Mouse (Mus musculus) stomach, embryonic 14.5 days (tissue): ENCODE measurements around the gene Nuak1. TPM values are rescaled to one million over a fixed set of nuclear protein-coding genes. Genes with fewer than 3 reads are reported as not detected.

ENCODE experiments used
- ATAC-seq: fragments of 200-750 bp; cut with Nextera tagmentation; 2 replicates; pipeline ENCODE4 v1.8.0; 2017; ENCODE audit warnings: low read depth, moderate TSS enrichment; ENCODE audit not compliant: insufficient number of reproducible peaks, insufficient read depth, low FRiP score
- H3K27ac ChIP-seq: fragments of 300-500 bp; sonication (generic); 2 replicates; pipeline ENCODE4 v1.5.1; 2014; ENCODE audit warnings: mild to moderate bottlenecking, low read length, moderate library complexity, mixed read lengths
- H3K27me3 ChIP-seq: fragments of 300-500 bp; sonication (generic); 2 replicates; pipeline ENCODE4 v1.6.1; 2014; ENCODE audit warnings: low read length, control low read depth, mixed read lengths; ENCODE audit not compliant: control insufficient read depth, insufficient read depth
- H3K36me3 ChIP-seq: fragments of 300-500 bp; sonication (generic); 2 replicates; pipeline ENCODE4 v1.6.1; 2014; ENCODE audit warnings: mild to moderate bottlenecking, control low read depth, low read length, moderate library complexity, mixed read lengths; ENCODE audit not compliant: control insufficient read depth, insufficient read depth
- H3K4me1 ChIP-seq: fragments of 300-500 bp; sonication (generic); 2 replicates; pipeline ENCODE4 v1.6.1; 2014; ENCODE audit warnings: low read length, control low read depth, mixed read lengths; ENCODE audit not compliant: control insufficient read depth, insufficient read depth
- H3K4me2 ChIP-seq: fragments of 300-500 bp; sonication (generic); replicated peaks from 2 replicates; pipeline ENCODE4 v1.6.1; 2014; ENCODE audit warnings: low read depth, low read length, control low read depth
- H3K4me3 ChIP-seq: fragments of 300-500 bp; sonication (generic); 2 replicates; pipeline ENCODE4 v1.5.1; 2014; ENCODE audit warnings: low read depth, low read length, control low read depth
- H3K9ac ChIP-seq: fragments of 300-500 bp; sonication (generic); replicated peaks from 2 replicates; pipeline ENCODE4 v1.6.1; 2014; ENCODE audit warnings: low read depth, mild to moderate bottlenecking, control low read depth, low read length, moderate library complexity, mixed read lengths
- H3K9me3 ChIP-seq: fragments of 300-500 bp; sonication (generic); 2 replicates; pipeline ENCODE4 v1.6.1; 2016; ENCODE audit warnings: low read depth, low read length, control low read depth; ENCODE audit not compliant: control insufficient read depth
- WGBS: fragments of 180-500 bp; shearing (Covaris S2); extraction: QIAGEN DNeasy Blood & Tissue Kit; methylation state at CpG from one replicate; pipeline ENCODE4 v1.1.7; 2014; 5-methylcytosine and 5-hydroxymethylcytosine counted together
- polyA plus RNA-seq: library from polyadenylated mRNA; unstranded; fragments of >200 nt; fragmentation: Nextera tagmentation; extraction: Ambion mirVana; gene quantifications from 2 replicates; pipeline ENCODE4 v1.2.1, GENCODE M21; 2014

Gene Nuak1
- polyA plus RNA-seq, 1 experiment from 2014 or later = 0.94 TPM

DNA sequence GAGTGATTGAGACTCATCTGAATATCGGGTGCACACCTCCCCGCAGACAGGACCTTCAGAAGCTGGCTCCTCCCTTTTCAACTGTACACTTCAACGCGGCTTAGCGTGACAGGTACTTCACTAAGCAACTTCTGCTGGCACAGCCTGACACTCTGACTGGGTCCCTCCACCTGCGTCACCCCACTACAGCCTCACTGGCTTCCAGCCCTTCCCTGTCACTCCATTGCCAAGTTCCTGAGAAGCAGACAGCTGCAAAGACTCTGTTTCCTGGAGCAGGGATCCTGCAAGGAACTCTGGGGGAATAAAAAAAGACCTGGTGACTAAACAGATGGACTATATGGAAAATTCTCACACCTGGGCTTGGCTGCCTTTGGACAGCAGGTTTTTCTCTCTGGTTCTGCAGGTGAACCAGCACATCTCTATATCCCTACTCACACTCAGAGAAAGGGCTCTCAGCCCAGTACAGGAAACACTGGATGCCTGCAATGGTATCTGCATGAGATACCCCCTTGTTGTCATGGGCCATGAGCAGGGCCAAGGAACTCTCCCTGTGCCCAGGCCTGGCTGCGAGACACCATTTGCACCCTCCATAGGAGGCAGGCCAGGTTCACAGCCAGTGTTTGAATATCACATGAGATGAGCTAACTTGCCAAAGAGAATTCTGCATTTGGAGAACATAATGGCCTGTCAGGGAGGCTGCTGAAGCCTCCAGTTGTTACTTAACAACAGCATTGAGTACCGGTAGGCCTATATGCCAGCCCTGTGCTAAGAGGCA lies 44.3 kb downstream of the Nuak1 start:
- ATAC-seq = no peak; the same call in 1 of the 2 replicates
- Histone ChIP-seq H3K4me3 (no peak overlapping the region), H3K9me3 (no peaks in the 10 kb centered on the region), H3K27ac (no peak overlapping the region), H3K4me2 (no peak overlapping the region), H3K9ac (no peak overlapping the region), H3K4me1 (peaks cover 11% of the 10 kb centered on the region; the same call in 1 of the 2 replicates), H3K27me3 (no peaks in the 10 kb centered on the region), H3K36me3 (no peaks in the 10 kb centered on the region)
- WGBS = 63% methylated on average over 8 of the region's 8 CpGs

DNA sequence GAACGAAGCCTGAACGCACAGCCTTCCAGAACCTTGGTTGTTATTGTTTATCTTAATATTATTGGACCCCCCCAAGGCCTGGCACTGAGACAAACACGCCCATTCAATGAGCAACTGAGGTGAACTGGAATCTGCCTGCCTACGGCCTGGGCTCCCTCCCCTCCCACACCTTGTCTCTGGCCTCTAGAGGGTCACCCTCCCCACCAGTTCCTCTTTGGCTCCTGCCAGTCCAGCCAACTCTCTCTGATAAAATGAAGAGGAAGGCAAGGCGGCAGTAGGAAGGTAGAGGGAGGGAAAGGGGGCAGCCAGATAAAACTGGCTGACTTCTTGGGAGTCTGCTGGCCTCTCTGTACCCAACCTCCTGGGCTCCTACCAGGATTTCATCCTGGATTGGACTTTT lies 45.1 kb downstream of the Nuak1 start:
- Histone ChIP-seq H3K4me3 (no peak overlapping the region), H3K4me2 (no peak overlapping the region), H3K9ac (no peak overlapping the region), H3K4me1 (peaks cover 11% of the 10 kb centered on the region; the same call in 1 of the 2 replicates), H3K27ac (no peak overlapping the region), H3K9me3 (no peaks in the 10 kb centered on the region), H3K27me3 (no peaks in the 10 kb centered on the region), H3K36me3 (no peaks in the 10 kb centered on the region)
- 82% methylated on average over 5 of the region's 5 CpGs for WGBS
- ATAC-seq = no peak

DNA sequence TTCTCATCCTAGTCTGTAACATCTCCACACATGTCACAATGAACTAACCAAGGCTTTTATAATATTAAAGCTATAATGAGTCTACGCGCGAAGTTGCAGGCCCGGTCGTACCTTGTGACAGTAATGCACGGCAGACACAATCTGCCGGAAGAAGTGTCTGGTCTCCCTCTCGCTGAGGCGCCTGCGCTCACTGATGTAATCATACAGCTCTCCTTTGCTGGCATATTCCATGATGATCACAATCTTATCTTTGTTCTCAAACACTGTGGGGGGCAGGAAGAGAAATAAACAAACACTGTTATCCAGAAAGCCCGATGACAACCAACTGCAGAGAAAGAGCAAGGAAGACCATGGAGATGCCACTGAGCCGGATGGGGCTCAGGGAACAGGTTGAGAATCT lies 46.5 kb downstream of the Nuak1 start:
- Histone ChIP-seq H3K4me3 (no peak overlapping the region), H3K9me3 (no peaks in the 10 kb centered on the region), H3K36me3 (no peaks in the 10 kb centered on the region), H3K27me3 (no peaks in the 10 kb centered on the region), H3K4me1 (peaks cover 11% of the 10 kb centered on the region; the same call in 1 of the 2 replicates), H3K27ac (no peak overlapping the region), H3K4me2 (no peak overlapping the region), H3K9ac (no peak overlapping the region)
- 58% methylated on average over 12 of the region's 12 CpGs for WGBS
- ATAC-seq = no peak

DNA sequence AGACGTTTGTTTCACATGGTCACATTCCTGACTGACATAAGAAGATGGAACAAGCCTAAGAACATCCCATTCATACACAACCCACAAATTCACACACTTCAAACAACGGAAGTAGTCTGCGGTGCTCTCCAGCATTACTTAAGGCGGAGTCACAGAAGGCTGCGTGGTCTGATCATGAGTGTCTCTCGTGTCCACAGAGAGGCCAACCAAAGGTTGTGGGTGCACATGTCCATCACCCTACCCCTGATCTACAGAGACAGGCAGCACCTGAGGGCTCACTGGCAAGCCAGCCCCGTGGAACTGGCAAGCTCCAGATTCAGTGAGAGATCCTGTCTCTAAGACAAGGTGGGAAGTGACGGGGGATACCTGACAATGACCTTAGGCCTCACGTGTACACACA lies 47.0 kb downstream of the Nuak1 start:
- Histone ChIP-seq H3K4me3 (no peak overlapping the region), H3K4me1 (peaks cover 15% of the 10 kb centered on the region; the same call in 1 of the 2 replicates), H3K36me3 (no peaks in the 10 kb centered on the region), H3K9me3 (no peaks in the 10 kb centered on the region), H3K27ac (no peak overlapping the region), H3K4me2 (no peak overlapping the region), H3K9ac (no peak overlapping the region), H3K27me3 (no peaks in the 10 kb centered on the region)
- no peak for ATAC-seq
- WGBS = 47% methylated on average over 9 of the region's 9 CpGs

DNA sequence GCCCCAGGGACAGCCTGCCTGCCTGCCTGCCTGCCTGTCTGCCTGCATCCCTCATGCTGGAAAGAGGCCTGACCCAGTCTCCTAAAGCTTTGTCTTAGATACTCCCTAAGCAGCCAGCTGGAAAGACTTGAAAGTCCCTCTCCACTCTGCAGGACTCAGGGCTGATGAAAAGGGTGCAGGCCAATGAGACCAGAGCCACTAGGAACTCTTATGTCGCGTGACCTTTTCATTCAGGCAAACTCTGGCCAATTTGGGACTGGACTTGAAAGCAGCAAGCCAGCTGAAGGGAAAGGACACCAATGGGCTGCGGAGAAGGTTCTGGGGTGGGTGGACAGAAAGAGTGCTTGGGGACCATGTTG lies 47.7 kb downstream of the Nuak1 start:
- Histone ChIP-seq H3K9me3 (no peaks in the 10 kb centered on the region), H3K9ac (no peak overlapping the region), H3K27me3 (no peaks in the 10 kb centered on the region), H3K4me2 (no peak overlapping the region), H3K36me3 (no peaks in the 10 kb centered on the region), H3K4me3 (no peak overlapping the region), H3K4me1 (peaks cover 19% of the 10 kb centered on the region; the same call in 1 of the 2 replicates), H3K27ac (0 out of 2 replicates have a peak overlapping the region, but pooled peaks have one; percentile 28)
- 85% methylated on average over 3 of the region's 3 CpGs for WGBS
- no peak for ATAC-seq

DNA sequence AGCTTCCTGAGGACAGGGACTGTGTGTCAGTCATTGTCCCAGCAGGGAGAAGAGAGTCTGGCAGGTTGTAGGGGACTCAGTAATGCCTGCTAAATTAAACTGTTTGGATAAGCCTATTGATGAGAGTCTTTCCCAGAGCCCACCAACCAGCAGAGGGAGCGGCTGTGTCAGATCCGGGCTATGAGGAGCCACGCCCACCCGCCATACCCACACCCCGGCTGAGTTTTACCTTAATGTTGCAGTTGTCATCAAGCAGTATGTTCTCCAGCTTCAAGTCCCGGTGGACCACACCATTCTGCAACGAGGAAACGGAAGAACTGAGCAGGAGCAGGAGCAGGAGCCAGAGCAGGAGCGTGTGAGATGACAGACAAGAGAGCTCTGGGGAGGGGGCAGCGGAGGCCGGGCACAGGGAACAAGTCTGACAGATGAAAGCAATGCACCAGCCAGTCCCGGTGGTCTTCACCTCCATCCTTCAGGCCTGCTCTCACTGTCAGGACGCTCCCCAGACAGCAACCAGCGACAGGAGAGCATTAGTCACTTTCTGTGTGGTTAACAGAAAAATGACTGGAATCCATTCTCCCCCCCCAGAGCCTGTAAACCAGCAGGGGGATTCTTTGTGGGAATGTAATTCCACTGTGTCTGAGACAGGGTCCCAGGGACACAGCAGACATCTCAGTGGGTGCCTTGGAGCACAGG lies 48.2 kb downstream of the Nuak1 start:
- Histone ChIP-seq H3K4me1 (peaks cover 15% of the 10 kb centered on the region; the same call in 1 of the 2 replicates), H3K4me3 (no peak overlapping the region), H3K4me2 (0 out of 2 replicates have a peak overlapping the region, but pooled peaks have one; percentile 0), H3K9me3 (no peaks in the 10 kb centered on the region), H3K9ac (no peak overlapping the region), H3K27ac (no peak overlapping the region), H3K27me3 (no peaks in the 10 kb centered on the region), H3K36me3 (no peaks in the 10 kb centered on the region)
- 14% methylated on average over 14 of the region's 14 CpGs for WGBS
- no peak for ATAC-seq

DNA sequence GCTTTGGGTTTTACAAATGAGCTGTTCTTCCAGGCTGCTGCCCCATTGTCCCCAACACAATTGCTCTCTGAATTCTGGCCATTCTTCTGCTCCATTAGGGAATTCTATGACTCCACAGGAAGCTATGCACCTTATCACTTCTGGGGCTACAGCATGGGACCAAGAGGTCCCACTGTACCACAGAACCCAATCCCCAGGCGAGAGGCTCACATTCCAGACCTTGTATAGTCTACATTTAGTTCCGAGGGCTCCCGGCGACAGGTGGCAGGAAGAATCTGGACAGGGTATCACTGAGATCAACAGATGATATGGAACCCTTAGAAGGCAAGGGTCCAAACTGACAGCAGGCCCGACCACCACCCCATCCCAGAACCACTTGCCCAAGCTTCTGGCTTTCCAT lies 50.7 kb downstream of the Nuak1 start:
- H3K4me2 ChIP-seq = no peak overlapping the region
- no peaks in the 10 kb centered on the region for H3K36me3 ChIP-seq
- H3K27me3 ChIP-seq = no peaks in the 10 kb centered on the region
- H3K9me3 ChIP-seq = no peaks in the 10 kb centered on the region
- no peak for ATAC-seq
- 77% methylated on average over 5 of the region's 5 CpGs for WGBS
- H3K4me3 ChIP-seq = no peak overlapping the region
- H3K9ac ChIP-seq = no peak overlapping the region
- H3K4me1 ChIP-seq = peaks cover 10% of the 10 kb centered on the region; the same call in 1 of the 2 replicates
- no peak overlapping the region for H3K27ac ChIP-seq

DNA sequence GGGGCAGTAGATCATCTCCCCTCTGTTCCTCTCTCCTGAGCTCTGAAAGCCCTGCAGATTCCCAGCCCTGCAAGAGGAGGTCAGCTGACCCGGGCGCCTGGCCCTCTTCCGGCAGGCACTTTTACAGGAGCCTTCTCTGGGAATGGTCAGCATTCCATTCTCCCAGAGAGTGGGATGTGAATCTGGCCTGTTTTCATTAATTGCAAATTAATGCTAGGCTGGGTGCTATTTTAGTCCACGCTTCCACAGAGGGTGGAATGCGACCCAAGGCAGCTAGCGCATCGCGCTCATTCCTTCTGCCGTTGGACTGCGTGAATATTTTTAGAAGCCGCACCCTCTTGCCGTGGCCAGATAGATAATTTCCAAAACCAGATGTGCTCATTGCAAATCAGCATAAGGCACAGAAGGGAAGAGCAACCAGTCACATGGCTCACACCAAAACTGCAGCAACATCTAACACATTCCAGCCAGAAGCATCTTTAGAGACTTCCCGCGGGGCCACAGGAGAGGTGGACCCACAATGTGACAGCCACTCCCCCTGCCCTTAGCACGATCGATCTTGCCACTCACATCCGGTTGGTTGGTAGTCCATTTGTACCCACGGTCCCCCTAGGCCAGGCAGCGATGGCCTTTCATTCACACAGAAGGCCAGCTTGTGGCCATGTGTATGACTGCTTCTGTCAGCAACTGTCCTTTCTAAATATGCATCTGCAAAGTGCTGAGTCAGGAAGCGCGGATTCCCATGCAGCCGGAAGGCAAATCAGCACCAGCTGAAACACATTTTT lies 51.8 kb downstream of the Nuak1 start:
- H3K9me3 ChIP-seq = no peaks in the 10 kb centered on the region
- H3K36me3 ChIP-seq = no peaks in the 10 kb centered on the region
- H3K27me3 ChIP-seq = no peaks in the 10 kb centered on the region
- ATAC-seq = no peak
- peak overlapping the region; percentile 39; the same call in 1 of the 2 replicates for H3K27ac ChIP-seq
- no peak overlapping the region for H3K9ac ChIP-seq
- peaks cover 12% of the 10 kb centered on the region; the same call in 1 of the 2 replicates for H3K4me1 ChIP-seq
- 29% methylated on average over 22 of the region's 22 CpGs for whole genome bisulfite sequencing
- H3K4me2 ChIP-seq = 0 out of 2 replicates have a peak overlapping the region, but pooled peaks have one; percentile 8
- no peak overlapping the region for H3K4me3 ChIP-seq
